Mouse (Mus musculus) kidney, postnatal 0 days (tissue): ENCODE measurements around the gene Lrfn4. TPM values are rescaled to one million over a fixed set of nuclear protein-coding genes. Genes with fewer than 3 reads are reported as not detected.
A peak's percentile ranks its signal among the peaks of the same experiment; 100 is the strongest.
"Not testable (repeated sequence)": the region's sequence is repeated elsewhere in the genome, so short reads cannot be mapped to it uniquely, and the experiment has no call there.

Experiments used
- ATAC-seq: fragments of 200-750 bp; cut with Nextera tagmentation; replicated peaks from 2 replicates; pipeline ENCODE4 v1.8.0; 2017; ENCODE audit warnings: low read depth, moderate number of reproducible peaks, moderate TSS enrichment, moderate library complexity; ENCODE audit not compliant: low FRiP score
- DNase-seq: peaks from one replicate; pipeline ENCODE4 v3.0.0-alpha.2; 2016; ENCODE audit warnings: low spot score
- H3K27ac ChIP-seq: fragments of 300-500 bp; sonication (generic); 2 replicates; pipeline ENCODE4 v1.5.1; 2014; ENCODE audit warnings: mild to moderate bottlenecking
- H3K27me3 ChIP-seq: fragments of 300-500 bp; sonication (generic); 2 replicates; pipeline ENCODE4 v1.6.1; 2014; ENCODE audit warnings: low read length, mixed read lengths; ENCODE audit not compliant: insufficient read depth
- H3K36me3 ChIP-seq: fragments of 300-500 bp; sonication (generic); 2 replicates; pipeline ENCODE4 v1.6.1; 2014; ENCODE audit warnings: low read length, mixed read lengths; ENCODE audit not compliant: insufficient read depth
- H3K4me1 ChIP-seq: fragments of 300-500 bp; sonication (generic); replicated peaks from 2 replicates; pipeline ENCODE4 v1.6.1; 2014; ENCODE audit warnings: antibody characterized with exemption, low read length, mixed read lengths; ENCODE audit not compliant: insufficient read depth
- H3K4me2 ChIP-seq: fragments of 300-500 bp; sonication (generic); 2 replicates; pipeline ENCODE4 v1.6.1; 2014; ENCODE audit warnings: mild to moderate bottlenecking, low read length, moderate library complexity, mixed read lengths
- H3K4me3 ChIP-seq: fragments of 300-500 bp; sonication (generic); replicated peaks from 2 replicates; pipeline ENCODE4 v1.5.1; 2014; ENCODE audit warnings: low read depth, low read length
- H3K9ac ChIP-seq: fragments of 300-500 bp; sonication (generic); 2 replicates; pipeline ENCODE4 v1.6.1; 2014; ENCODE audit warnings: low read depth, low read length
- H3K9me3 ChIP-seq: fragments of 300-500 bp; sonication (generic); replicated peaks from 2 replicates; pipeline ENCODE4 v1.6.1; 2016; ENCODE audit warnings: low read length, inconsistent platforms, mixed read lengths
- CTCF ChIP-seq: IDR thresholded peaks from 2 replicates; pipeline ENCODE4 v1.5.1; 2016; ENCODE audit warnings: antibody characterized with exemption, low read depth, mild to moderate bottlenecking, moderate library complexity
- WGBS: fragments of 180-500 bp; shearing (Covaris S2); extraction: QIAGEN DNeasy Blood & Tissue Kit; methylation state at CpG from one replicate; pipeline ENCODE4 v1.1.7; 2014; 5-methylcytosine and 5-hydroxymethylcytosine counted together
- polyA plus RNA-seq: library from polyadenylated mRNA; unstranded; fragments of >200 nt; fragmentation: Nextera tagmentation; extraction: Ambion mirVana; gene quantifications from 2 replicates; pipeline ENCODE4 v1.2.1, GENCODE M21; 2015

Lrfn4 gene
- polyA plus RNA-seq, 1 experiment from 2014 or later, result 8.4 TPM

- H3K4me3 ChIP-seq, result no peak overlapping the region
- WGBS, result 91% methylated on average over 20 of the region's 20 CpGs
- no peaks in the 10 kb centered on the region for H3K9me3 ChIP-seq
- no peak for ATAC-seq
- H3K4me2 ChIP-seq, result no peak overlapping the region
- no peaks in the 10 kb centered on the region; the same call in 1 of the 2 replicates for H3K4me1 ChIP-seq
- DNase-seq, result no peak
- no peaks in the 10 kb centered on the region for H3K27me3 ChIP-seq
- no peak overlapping the region for H3K27ac ChIP-seq
- H3K9ac ChIP-seq, result no peak overlapping the region
- TF ChIP-seq CTCF, result no peak
- H3K36me3 ChIP-seq, result no peaks in the 10 kb centered on the region
These were observed 13.0 kb downstream of the Lrfn4 start for GRCm38 (mm10) chr19:4602459-4602858.

DNA sequence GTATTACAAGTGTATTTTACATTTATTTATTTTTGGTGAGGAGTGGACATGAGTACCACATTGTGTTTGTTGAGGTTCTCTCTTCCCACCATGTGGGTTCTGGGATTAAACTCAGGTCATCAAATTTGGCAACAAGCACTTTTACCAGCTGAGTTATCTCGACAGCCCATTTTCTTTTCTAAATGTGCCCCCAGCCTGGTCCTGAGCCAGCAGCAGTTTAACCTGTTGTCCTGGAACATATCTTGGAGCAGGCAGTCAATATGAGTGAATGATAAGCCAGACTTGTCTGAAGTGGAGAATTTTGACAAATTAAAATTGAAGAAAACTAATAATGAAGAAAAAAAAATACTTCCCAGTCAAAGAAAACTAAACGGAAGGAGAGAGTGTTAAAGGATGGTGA, 19.4 kb downstream of the Lrfn4 start:
- WGBS, result 80% methylated on average over 2 of the region's 2 CpGs
- no peak overlapping the region for H3K4me2 ChIP-seq
- no peak overlapping the region for H3K4me3 ChIP-seq
- H3K27ac ChIP-seq, result no peak overlapping the region
- no peaks in the 10 kb centered on the region for H3K36me3 ChIP-seq
- no peaks in the 10 kb centered on the region for H3K4me1 ChIP-seq
- TF ChIP-seq CTCF, result no peak
- DNase-seq (no peak), ATAC-seq (no peak)
- H3K9ac ChIP-seq, result no peak overlapping the region
- no peaks in the 10 kb centered on the region for H3K9me3 ChIP-seq
- no peaks in the 10 kb centered on the region for H3K27me3 ChIP-seq

DNA sequence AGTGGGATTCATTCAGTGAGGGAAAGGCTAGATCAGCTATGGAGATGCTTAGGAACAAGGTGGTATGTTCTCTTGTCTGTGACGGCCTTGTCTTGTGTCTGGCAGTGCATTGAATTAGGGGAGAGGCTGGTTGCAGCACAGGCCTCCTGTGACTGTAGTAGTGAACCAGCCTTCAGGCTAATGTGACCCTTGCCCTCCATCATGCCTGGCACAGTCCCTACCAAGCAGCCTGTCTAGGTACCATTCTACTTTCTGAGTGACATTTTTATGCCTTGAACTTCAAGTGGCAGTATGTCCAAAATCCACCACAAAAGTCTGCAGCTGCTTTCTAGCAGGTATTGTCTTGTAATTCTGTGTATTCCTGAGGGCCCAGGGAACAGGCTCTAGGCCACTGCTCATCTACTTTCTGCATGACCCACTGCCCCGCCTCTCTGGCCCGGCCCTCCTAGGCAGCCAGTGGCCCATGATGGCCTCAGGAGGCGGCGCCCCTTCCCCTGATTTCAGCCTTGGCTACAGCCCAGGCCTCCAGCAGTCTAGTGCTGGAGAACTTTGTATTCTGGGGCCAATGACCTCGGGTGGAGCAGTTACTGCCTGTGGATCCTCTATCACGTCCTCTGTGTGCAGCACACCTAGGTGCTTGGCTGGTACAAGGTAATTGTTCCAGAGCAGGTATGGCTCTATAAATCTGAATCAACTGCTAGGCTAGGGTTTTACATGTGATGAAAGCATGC, 21.5 kb downstream of the Lrfn4 start:
- Histone ChIP-seq H3K27ac (0 out of 2 replicates have a peak overlapping the region, but pooled peaks have one; percentile 36), H3K27me3 (no peaks in the 10 kb centered on the region), H3K4me1 (no peaks in the 10 kb centered on the region), H3K4me3 (no peak overlapping the region), H3K36me3 (no peaks in the 10 kb centered on the region), H3K9me3 (no peaks in the 10 kb centered on the region), H3K4me2 (no peak overlapping the region), H3K9ac (no peak overlapping the region)
- no peak for TF ChIP-seq CTCF
- 34% methylated on average over 7 of the region's 7 CpGs for WGBS
- ATAC-seq (peak; percentile 69), DNase-seq (no peak)

DNA sequence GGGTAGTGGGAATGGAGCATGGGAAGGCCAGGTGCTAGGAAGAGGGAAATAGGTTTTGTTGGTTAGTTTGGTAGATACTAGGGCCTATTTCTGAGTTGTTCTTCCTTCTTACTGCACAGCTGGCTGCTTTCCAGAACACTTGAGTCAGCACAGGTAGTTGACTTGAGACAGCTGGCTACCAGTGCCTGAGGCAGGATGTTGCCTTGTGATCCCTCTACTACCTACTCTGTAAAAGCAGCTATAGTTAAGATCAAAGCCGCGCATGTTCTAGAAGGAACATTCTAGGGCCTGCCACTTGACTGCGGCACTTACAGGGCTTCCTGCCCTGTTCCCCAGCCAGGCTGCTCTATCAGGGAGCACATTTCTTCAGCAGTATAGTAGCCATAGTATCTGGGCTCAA, 25.4 kb downstream of the Lrfn4 start:
- H3K4me2 ChIP-seq, result no peak overlapping the region
- no peaks in the 10 kb centered on the region for H3K4me1 ChIP-seq
- DNase-seq (no peak), ATAC-seq (no peak)
- no peak overlapping the region for H3K4me3 ChIP-seq
- H3K27me3 ChIP-seq, result no peaks in the 10 kb centered on the region
- H3K9ac ChIP-seq, result no peak overlapping the region
- H3K27ac ChIP-seq, result no peak overlapping the region
- no peaks in the 10 kb centered on the region for H3K9me3 ChIP-seq
- 76% methylated on average over 3 of the region's 3 CpGs for WGBS
- no peaks in the 10 kb centered on the region for H3K36me3 ChIP-seq
- no peak for TF ChIP-seq CTCF

- TF ChIP-seq CTCF, result peak; percentile 59
- H3K4me3 ChIP-seq, result no peak overlapping the region
- no peaks in the 10 kb centered on the region for H3K4me1 ChIP-seq
- H3K9ac ChIP-seq, result no peak overlapping the region
- no peak overlapping the region for H3K4me2 ChIP-seq
- ATAC-seq (no peak), DNase-seq (peak; percentile 37)
- 76% methylated on average over 1 of the region's 1 CpGs for WGBS
- H3K27ac ChIP-seq, result no peak overlapping the region
- H3K27me3 ChIP-seq, result no peaks in the 10 kb centered on the region
- no peaks in the 10 kb centered on the region for H3K36me3 ChIP-seq
- H3K9me3 ChIP-seq, result no peaks in the 10 kb centered on the region
These were observed 26.4 kb downstream of the Lrfn4 start for GRCm38 (mm10) chr19:4589081-4589480.

DNA sequence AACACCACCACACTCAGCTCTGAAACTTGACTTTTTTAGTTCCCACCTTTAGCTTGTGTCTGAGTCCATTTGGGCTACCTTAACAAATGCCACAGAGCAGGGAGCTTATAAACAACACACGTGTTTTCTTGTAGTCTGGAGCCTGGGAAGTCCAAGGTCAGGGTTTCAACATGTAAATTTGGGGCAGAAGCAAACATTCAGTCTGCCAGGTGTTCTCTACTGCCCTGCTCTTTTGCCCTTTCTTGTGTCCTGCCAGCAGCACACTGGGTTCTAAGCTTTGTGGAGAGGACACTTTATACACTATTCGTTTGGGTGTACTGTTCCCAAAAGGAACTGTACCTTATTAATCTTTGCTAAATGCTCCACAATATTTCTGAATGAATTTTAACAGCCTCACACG, 27.0 kb downstream of the Lrfn4 start:
- 70% methylated on average over 3 of the region's 3 CpGs for WGBS
- H3K9me3 ChIP-seq, result no peaks in the 10 kb centered on the region
- H3K4me2 ChIP-seq, result no peak overlapping the region
- no peaks in the 10 kb centered on the region for H3K36me3 ChIP-seq
- no peak for TF ChIP-seq CTCF
- DNase-seq (no peak), ATAC-seq (no peak)
- H3K4me1 ChIP-seq, result no peaks in the 10 kb centered on the region
- H3K4me3 ChIP-seq, result no peak overlapping the region
- H3K9ac ChIP-seq, result no peak overlapping the region
- H3K27ac ChIP-seq, result no peak overlapping the region
- no peaks in the 10 kb centered on the region for H3K27me3 ChIP-seq

GRCm38 (mm10) chr19:4587426-4587825, 28.0 kb downstream of the Lrfn4 start:
- ATAC-seq, result no peak
- no peak overlapping the region for H3K27ac ChIP-seq
- no peaks in the 10 kb centered on the region for H3K27me3 ChIP-seq
- WGBS, result 39% methylated on average over 2 of the region's 2 CpGs
- no peak for DNase-seq
- H3K4me3 ChIP-seq, result no peak overlapping the region
- no peaks in the 10 kb centered on the region for H3K36me3 ChIP-seq
- H3K9me3 ChIP-seq, result no peaks in the 10 kb centered on the region
- H3K4me1 ChIP-seq, result no peaks in the 10 kb centered on the region
- no peak overlapping the region for H3K9ac ChIP-seq
- TF ChIP-seq CTCF, result no peak
- no peak overlapping the region for H3K4me2 ChIP-seq

DNA sequence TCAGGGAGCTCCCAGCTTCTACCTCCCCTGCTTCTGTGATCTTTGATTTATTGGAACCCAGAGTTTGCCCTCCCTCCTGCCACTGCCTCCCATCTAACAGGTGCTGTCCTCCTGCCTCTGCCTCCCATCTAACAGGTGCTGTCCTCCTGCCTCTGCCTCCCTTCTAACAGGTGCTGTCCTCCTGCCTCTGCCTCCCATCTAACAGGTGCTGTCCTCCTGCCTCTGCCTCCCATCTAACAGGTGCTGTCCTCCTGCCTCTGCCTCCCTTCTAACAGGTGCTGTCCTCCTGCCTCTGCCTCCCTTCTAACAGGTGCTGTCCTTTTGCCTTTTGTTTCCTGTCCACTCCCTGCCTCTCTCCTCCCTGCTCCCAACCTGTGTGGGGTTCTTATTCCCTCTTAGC, 28.7 kb downstream of the Lrfn4 start:
- not testable (repeated sequence) for DNase-seq, H3K4me3 ChIP-seq, H3K4me2 ChIP-seq, H3K27me3 ChIP-seq, H3K4me1 ChIP-seq, H3K9ac ChIP-seq, H3K36me3 ChIP-seq, H3K27ac ChIP-seq, H3K9me3 ChIP-seq, ATAC-seq
